Mouse (Mus musculus) olfactory bulb, adult 2 months (tissue): ENCODE measurements around the gene Akap1.

Source experiments
- CTCF ChIP-seq: fragments of 200-500 bp; IDR thresholded peaks from 2 replicates; pipeline ENCODE4 v1.5.1; 2012; ENCODE audit warnings: low read depth, mild to moderate bottlenecking, low read length, moderate library complexity; ENCODE audit not compliant: insufficient read depth
- POLR2A ChIP-seq: fragments of 200-500 bp; IDR thresholded peaks from 2 replicates; pipeline ENCODE4 v1.6.1; 2012; ENCODE audit warnings: mild to moderate bottlenecking, low read depth, low read length, moderate library complexity; ENCODE audit not compliant: insufficient read depth

GRCm38 (mm10) chr11:88898380-88898763 is 34.0 kb upstream of the Akap1 start:
- TF ChIP-seq POLR2A: no peak
- TF ChIP-seq CTCF: no peak
